Mouse (Mus musculus) liver, embryonic 16.5 days (tissue): ENCODE results near the gene Olfr875. TPM values are rescaled to one million over a fixed set of nuclear protein-coding genes. Genes with fewer than 3 reads are reported as not detected.

Experiments
- ATAC-seq: fragments of 200-750 bp; cut with Nextera tagmentation; 2 replicates; pipeline ENCODE4 v1.8.0; 2017; ENCODE audit warnings: low read depth, mild to moderate bottlenecking, moderate number of reproducible peaks, moderate library complexity
- H3K27ac ChIP-seq: fragments of 300-500 bp; sonication (generic); 2 replicates; pipeline ENCODE4 v1.5.1; 2014; ENCODE audit warnings: mild to moderate bottlenecking, low read length
- H3K27me3 ChIP-seq: fragments of 300-500 bp; sonication (generic); 2 replicates; pipeline ENCODE4 v1.6.1; 2014; ENCODE audit warnings: low read depth, low read length, mixed read lengths; ENCODE audit not compliant: control insufficient read depth, insufficient read depth
- H3K36me3 ChIP-seq: fragments of 300-500 bp; sonication (generic); 2 replicates; pipeline ENCODE4 v1.6.1; 2014; ENCODE audit warnings: mild to moderate bottlenecking; ENCODE audit not compliant: control insufficient read depth, insufficient read depth
- H3K4me1 ChIP-seq: fragments of 300-500 bp; sonication (generic); 2 replicates; pipeline ENCODE4 v1.6.1; 2014; ENCODE audit warnings: low read depth, low read length, mixed read lengths; ENCODE audit not compliant: control insufficient read depth
- H3K4me2 ChIP-seq: fragments of 300-500 bp; sonication (generic); 2 replicates; pipeline ENCODE4 v1.6.1; 2014; ENCODE audit warnings: low read depth, low read length, mixed read lengths
- H3K4me3 ChIP-seq: fragments of 300-500 bp; sonication (generic); 2 replicates; pipeline ENCODE4 v1.5.1; 2014; ENCODE audit warnings: low read depth, mild to moderate bottlenecking, low read length
- H3K9ac ChIP-seq: fragments of 300-500 bp; sonication (generic); 2 replicates; pipeline ENCODE4 v1.6.1; 2014; ENCODE audit warnings: low read depth, low read length
- H3K9me3 ChIP-seq: fragments of 300-500 bp; sonication (generic); replicated peaks from 2 replicates; pipeline ENCODE4 v1.6.1; 2016; ENCODE audit warnings: low read length; ENCODE audit not compliant: control insufficient read depth
- WGBS: fragments of 180-500 bp; shearing (Covaris S2); extraction: QIAGEN DNeasy Blood & Tissue Kit; methylation state at CpG from one replicate; pipeline ENCODE4 v1.1.7; 2014; ENCODE audit not compliant: insufficient replicate concordance; 5-methylcytosine and 5-hydroxymethylcytosine counted together
- polyA plus RNA-seq: library from polyadenylated mRNA; unstranded; fragments of >200 nt; fragmentation: Nextera tagmentation; extraction: Ambion mirVana; gene quantifications from 2 replicates; pipeline ENCODE4 v1.2.1, GENCODE M21; 2015

The Olfr875 gene
- polyA plus RNA-seq = not detected in 2 replicates

DNA sequence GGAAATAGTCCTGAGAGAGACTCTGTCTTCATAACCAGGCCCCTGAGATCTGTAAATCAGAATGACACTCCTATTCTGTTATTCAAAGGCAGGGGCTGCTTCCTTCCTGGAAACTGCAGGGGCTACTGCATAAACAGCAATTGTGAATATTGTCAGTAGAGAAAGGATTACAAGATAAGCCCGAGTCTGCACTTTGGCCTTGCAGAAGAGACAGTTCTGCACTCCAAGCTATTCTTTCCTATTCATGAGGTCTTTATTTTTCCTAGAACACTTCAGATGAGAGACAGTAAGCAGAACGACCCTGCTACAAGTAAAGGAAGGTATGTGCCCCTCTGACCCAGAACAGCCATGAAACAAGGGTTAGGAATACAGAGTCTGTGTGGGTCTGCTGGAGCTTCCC lies at the start of gene Olfr875:
Olfr875 (plus strand) TSS at position 99 of the 400 bp plus-strand sequence.
- H3K9me3 ChIP-seq = no peaks in the 10 kb centered on the region

DNA sequence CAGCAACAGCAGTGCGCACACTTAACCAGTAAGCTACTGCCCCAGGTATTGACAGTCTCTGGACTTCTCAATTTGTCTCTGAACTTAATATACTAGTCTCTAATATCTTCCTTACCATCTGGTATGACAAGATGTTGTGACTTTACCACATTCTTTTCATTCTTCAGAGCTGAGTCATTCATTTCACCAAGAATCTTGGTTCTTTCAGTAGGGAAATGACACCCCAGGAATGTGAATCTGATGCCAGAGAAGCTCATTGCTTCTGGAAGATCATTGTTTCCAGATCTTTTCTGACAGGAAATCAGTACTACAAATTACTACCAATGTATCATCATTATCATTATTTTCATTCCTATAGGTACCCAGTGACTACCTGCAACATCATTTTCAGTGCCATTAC lies 37.3 kb upstream of the Olfr875 start:
- no peak overlapping the region for H3K4me3 ChIP-seq
- H3K4me2 ChIP-seq = no peak overlapping the region
- H3K9ac ChIP-seq = no peak overlapping the region
- no peaks in the 10 kb centered on the region for H3K9me3 ChIP-seq
- ATAC-seq = no peak
- H3K36me3 ChIP-seq = no peaks in the 10 kb centered on the region
- H3K4me1 ChIP-seq = no peaks in the 10 kb centered on the region
- no peak overlapping the region for H3K27ac ChIP-seq
- 79% methylated on average over 1 of the region's 1 CpGs for WGBS
- H3K27me3 ChIP-seq = no peaks in the 10 kb centered on the region

More for the DNA sequence above, at the start of gene Olfr875:
- Histone ChIP-seq H3K4me2 (no peak within 1 kb of the TSS), H3K27me3 (no peaks in the 10 kb centered on the region), H3K4me3 (no peak within 1 kb of the TSS), H3K4me1 (no peaks in the 10 kb centered on the region), H3K36me3 (no peaks in the 10 kb centered on the region), H3K9ac (no peak within 1 kb of the TSS), H3K27ac (no peak within 1 kb of the TSS)
- no peak for ATAC-seq
- WGBS = 15% methylated on average over 2 of the region's 2 CpGs

DNA sequence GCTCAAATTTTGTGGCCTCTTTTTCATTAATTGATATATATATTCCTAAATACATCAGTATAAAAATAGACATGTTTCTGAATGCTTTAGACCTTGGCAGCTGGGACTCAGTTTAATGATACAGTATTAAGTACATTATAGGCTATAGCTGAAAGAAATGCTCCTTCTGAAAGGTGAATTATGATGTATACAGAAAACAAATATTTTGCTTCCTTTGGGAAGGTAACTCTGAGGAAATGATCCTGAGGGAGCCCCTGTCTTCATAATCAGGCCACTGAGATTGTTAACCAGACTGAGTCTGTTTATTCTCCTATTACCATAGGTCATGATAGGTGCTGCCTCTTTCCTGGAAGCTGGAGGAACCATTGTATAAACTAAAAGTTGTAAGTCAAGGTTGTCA lies 26.9 kb upstream of the Olfr875 start, which contains the start of gene Olfr874:
Olfr874 (plus strand) TSS at position 301 of the 400 bp plus-strand sequence.
- H3K27ac ChIP-seq = no peak within 1 kb of the TSS
- no peak within 1 kb of the TSS for H3K4me2 ChIP-seq
- H3K27me3 ChIP-seq = no peaks in the 10 kb centered on the region
- ATAC-seq = no peak
- no peaks in the 10 kb centered on the region for H3K9me3 ChIP-seq
- no peak within 1 kb of the TSS for H3K9ac ChIP-seq
- no peaks in the 10 kb centered on the region for H3K4me1 ChIP-seq
- no peak within 1 kb of the TSS for H3K4me3 ChIP-seq
- no peaks in the 10 kb centered on the region for H3K36me3 ChIP-seq

DNA sequence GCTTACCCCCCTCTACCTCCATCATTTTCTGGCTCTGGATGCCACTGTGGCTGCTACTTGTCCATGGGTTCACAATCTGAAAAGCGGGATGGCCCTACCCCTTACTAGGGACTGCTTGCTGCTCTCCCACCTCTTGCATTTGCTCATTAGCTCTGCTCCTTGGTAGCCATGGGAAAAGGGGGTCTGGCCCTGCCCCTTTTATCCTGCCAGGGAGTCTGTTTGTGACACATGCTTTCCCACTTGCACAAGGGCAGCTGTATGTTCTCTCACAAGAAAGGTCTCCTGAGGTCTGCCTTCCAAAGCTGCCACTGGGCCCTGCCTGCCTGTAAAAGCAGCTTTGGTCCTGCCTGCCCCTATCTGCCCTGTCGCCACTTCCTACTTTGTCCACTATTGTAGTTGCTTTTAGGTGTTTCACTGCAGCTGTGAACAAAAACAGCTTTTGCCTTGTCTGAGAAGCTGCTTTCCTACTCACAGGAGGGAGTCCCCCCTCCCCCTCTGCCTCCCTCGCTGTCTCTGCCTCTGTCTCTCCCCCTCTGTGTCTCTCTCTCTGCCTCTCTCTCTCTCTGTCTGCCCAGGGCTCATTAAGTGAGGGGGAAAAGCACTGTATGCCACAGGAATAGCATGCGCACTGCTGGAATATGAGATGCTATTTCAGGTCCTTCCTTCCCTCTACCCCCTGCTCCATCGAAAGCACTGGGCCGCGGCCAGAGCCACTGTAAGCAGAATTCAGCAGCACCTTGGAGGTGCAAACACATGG lies 21.2 kb upstream of the Olfr875 start:
- H3K4me2 ChIP-seq = no peak overlapping the region
- no peak for ATAC-seq
- no peaks in the 10 kb centered on the region for H3K36me3 ChIP-seq
- no peak overlapping the region for H3K4me3 ChIP-seq
- no peaks in the 10 kb centered on the region for H3K27me3 ChIP-seq
- H3K9ac ChIP-seq = no peak overlapping the region
- 42% methylated on average over 7 of the region's 7 CpGs for WGBS
- H3K27ac ChIP-seq = no peak overlapping the region
- H3K9me3 ChIP-seq = no peaks in the 10 kb centered on the region
- no peaks in the 10 kb centered on the region for H3K4me1 ChIP-seq

DNA sequence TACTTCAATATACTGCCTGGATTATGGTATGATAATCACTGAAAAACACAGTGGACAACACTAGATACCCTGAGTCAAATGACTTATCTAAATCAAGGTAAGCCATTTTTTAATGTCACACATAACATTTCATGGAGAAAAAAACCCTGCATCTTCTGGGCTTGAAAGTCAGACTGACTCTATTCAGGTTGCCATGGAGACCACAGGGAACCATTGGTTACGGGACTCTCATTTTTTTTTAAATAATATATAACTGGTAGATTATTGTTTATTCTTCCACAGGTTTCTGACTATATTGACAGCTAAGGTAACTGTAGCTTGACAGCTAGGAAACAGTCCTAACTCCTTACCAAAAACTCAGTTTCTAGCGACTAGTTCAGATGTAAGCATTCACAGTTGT lies 20.2 kb upstream of the Olfr875 start:
- 59% methylated on average over 2 of the region's 2 CpGs for WGBS
- Histone ChIP-seq H3K36me3 (no peaks in the 10 kb centered on the region), H3K4me3 (no peak overlapping the region), H3K27ac (no peak overlapping the region), H3K9ac (no peak overlapping the region), H3K27me3 (no peaks in the 10 kb centered on the region), H3K4me2 (no peak overlapping the region), H3K9me3 (no peaks in the 10 kb centered on the region), H3K4me1 (no peaks in the 10 kb centered on the region)
- no peak for ATAC-seq

DNA sequence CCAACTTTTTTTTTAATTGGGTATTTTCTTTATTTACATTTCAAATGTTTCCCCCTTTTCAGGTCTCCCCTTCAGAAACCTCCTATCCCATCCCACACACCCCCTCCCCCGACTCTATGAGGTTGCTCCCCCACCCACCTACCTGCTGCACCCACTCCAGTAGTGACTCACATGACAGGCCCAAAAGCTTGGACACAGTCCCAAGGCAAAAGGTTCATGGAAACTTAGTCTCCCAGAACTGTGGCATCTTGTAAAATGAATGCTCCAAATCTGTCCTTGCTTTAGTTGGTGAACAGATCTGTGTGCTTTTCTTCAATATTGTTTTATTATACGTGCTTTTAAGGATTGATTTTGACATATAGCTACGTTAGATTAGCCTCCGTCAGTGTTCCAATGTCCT lies 19.7 kb upstream of the Olfr875 start:
- Histone ChIP-seq H3K27ac (no peak overlapping the region), H3K9ac (no peak overlapping the region), H3K4me2 (no peak overlapping the region), H3K27me3 (no peaks in the 10 kb centered on the region), H3K36me3 (no peaks in the 10 kb centered on the region), H3K9me3 (no peaks in the 10 kb centered on the region), H3K4me3 (no peak overlapping the region), H3K4me1 (no peaks in the 10 kb centered on the region)
- no peak for ATAC-seq
- 52% methylated on average over 4 of the region's 4 CpGs for WGBS

DNA sequence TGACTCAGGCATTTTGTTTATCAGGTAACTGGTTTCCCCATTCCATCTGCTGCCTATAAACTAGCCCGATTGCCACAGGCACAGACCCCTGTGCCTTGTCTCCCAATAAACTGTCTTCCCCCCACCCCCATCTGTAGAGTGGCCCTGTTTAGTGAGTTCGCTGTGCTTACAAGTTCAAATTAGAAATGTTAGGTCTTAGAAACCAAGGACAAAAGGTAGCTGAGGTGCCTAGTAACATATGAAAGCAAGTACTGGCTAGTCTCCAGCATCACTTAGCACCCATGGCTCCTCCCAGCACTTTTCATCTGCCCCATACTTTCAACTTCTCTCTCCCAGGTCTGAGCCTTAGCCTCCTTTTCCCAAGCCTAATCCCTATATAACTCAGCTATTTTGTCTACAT lies 9.9 kb upstream of the Olfr875 start:
- Histone ChIP-seq H3K4me3 (no peak overlapping the region), H3K27ac (no peak overlapping the region), H3K36me3 (no peaks in the 10 kb centered on the region), H3K4me1 (no peaks in the 10 kb centered on the region), H3K27me3 (no peaks in the 10 kb centered on the region), H3K9ac (no peak overlapping the region), H3K4me2 (no peak overlapping the region), H3K9me3 (no peaks in the 10 kb centered on the region)
- ATAC-seq = no peak
- 53% methylated on average over 2 of the region's 2 CpGs for WGBS

DNA sequence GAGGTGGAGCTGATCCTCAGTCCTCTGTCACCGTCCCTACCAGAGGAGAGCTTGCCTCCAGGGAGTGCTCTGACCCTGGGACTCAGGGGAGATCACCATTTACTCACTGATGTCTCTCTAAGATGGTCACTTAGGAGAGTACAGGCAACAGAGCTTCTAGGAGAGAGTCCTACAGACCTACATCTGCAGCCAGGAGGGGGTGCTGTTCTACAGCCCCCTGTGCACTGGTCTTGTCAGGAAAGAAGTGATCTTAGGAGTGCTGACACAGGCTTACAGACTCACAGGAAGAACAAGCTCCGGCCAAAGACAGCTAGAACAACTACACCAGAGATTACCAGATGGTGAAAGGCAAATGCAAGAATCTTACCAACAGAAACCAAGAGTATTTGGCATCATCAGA lies 9.1 kb upstream of the Olfr875 start:
- Histone ChIP-seq H3K36me3 (no peaks in the 10 kb centered on the region), H3K27ac (no peak overlapping the region), H3K9ac (no peak overlapping the region)

DNA sequence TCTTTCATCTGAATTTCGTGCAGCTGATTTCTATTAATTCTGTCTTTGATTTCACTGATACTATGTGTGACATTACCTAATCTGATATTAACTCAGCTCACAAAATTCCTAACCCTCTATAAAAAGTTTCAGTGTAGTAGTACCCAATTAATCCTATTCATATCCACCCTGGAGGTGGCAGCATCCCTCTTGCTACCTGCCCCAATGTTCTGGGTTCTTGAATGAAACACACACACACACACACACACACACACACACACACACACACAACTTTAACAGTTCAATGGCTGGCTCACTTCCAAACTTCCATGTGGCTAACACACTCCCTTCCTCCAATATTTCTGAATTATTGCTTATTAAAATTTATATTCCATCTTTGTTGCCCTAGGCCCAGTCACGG lies 996 bp upstream of the Olfr875 start:
- Histone ChIP-seq H3K9ac (no peak overlapping the region), H3K4me2 (no peak overlapping the region), H3K9me3 (no peaks in the 10 kb centered on the region), H3K4me1 (no peaks in the 10 kb centered on the region), H3K36me3 (no peaks in the 10 kb centered on the region), H3K4me3 (no peak overlapping the region), H3K27me3 (no peaks in the 10 kb centered on the region), H3K27ac (no peak overlapping the region)
- WGBS = 45% methylated on average over 2 of the region's 2 CpGs
- ATAC-seq = no peak

More for the DNA sequence above, 9.1 kb upstream of the Olfr875 start:
- no peak overlapping the region for H3K4me3 ChIP-seq
- no peaks in the 10 kb centered on the region for H3K27me3 ChIP-seq
- ATAC-seq = no peak
- no peaks in the 10 kb centered on the region for H3K9me3 ChIP-seq
- WGBS = 28% methylated on average over 2 of the region's 2 CpGs
- no peak overlapping the region for H3K4me2 ChIP-seq
- H3K4me1 ChIP-seq = no peaks in the 10 kb centered on the region
